Comparison of ENCODE assay signal across 21 mouse cellular contexts in genomic region chr7:58668617-58669016, GRCm38 (mm10).
"Had no signal": no experiment of that assay in that cellular context is flagged by ENCODE, and none has a peak within 500 bp of the region (broad histone marks: within the 10 kb centered on the region; RNA-seq: fewer than 3 reads in every experiment).

No protein-coding gene starts in this region.

- H3K9ac ChIP-seq: limb, embryonic 12.5 days; limb, embryonic 15.5 days; liver, embryonic 14.5 days; liver, postnatal 0 days; lung, embryonic 14.5 days; midbrain, embryonic 13.5 days had no signal

- H3K27me3 ChIP-seq: limb, embryonic 12.5 days; limb, embryonic 15.5 days; midbrain, embryonic 13.5 days had no signal

- H3K27ac ChIP-seq: left cerebral cortex, adult 2 months; limb, embryonic 12.5 days; limb, embryonic 15.5 days; liver, embryonic 14.5 days; macrophage; midbrain, embryonic 13.5 days; stomach, postnatal 0 days had no signal

- ATAC-seq: intestine, postnatal 0 days; liver, postnatal 0 days; lung, postnatal 0 days; midbrain, embryonic 13.5 days; midbrain, embryonic 16.5 days had no signal

- H3K4me1 ChIP-seq: limb, embryonic 15.5 days; midbrain, embryonic 13.5 days had no signal

- DNase-seq: kidney, adult 8-10 months; kidney, postnatal 14 days; kidney, postnatal 4 days; layer of hippocampus, adult 9-11 months; layer of hippocampus, postnatal 36 days; liver, postnatal 0 days; lung, embryonic 14.5 days; right cerebral cortex, postnatal 14 days; right cerebral cortex, postnatal 4 days; thymus, adult 18-20 months; thymus, postnatal 36 days had no signal

- H3K36me3 ChIP-seq: limb, embryonic 12.5 days; limb, embryonic 15.5 days; midbrain, embryonic 13.5 days had no signal

- H3K4me3 ChIP-seq: left cerebral cortex, adult 2 months; limb, embryonic 12.5 days; limb, embryonic 15.5 days; midbrain, embryonic 13.5 days had no signal

- H3K9me3 ChIP-seq: limb, embryonic 12.5 days; limb, embryonic 15.5 days; midbrain, embryonic 13.5 days had no signal
